Mouse (Mus musculus) embryo, embryonic 9.5 days (tissue): ENCODE data around the gene H6pd.

Experiments
- DNase-seq: peaks from one replicate; pipeline ENCODE4 v3.0.0-alpha.2; 2017; ENCODE audit errors: extremely low spot score

The H6pd gene

GRCm38 (mm10) chr4:149998786-149999509 is 9.9 kb downstream of the H6pd start:
- no peak for DNase-seq

GRCm38 (mm10) chr4:149997999-149998398 is 10.8 kb downstream of the H6pd start:
- no peak for DNase-seq

- no peak for DNase-seq
These were observed 12.4 kb downstream of the H6pd start for GRCm38 (mm10) chr4:149996440-149996839.

- no peak for DNase-seq
These were observed 12.9 kb downstream of the H6pd start for GRCm38 (mm10) chr4:149995911-149996310.

DNA sequence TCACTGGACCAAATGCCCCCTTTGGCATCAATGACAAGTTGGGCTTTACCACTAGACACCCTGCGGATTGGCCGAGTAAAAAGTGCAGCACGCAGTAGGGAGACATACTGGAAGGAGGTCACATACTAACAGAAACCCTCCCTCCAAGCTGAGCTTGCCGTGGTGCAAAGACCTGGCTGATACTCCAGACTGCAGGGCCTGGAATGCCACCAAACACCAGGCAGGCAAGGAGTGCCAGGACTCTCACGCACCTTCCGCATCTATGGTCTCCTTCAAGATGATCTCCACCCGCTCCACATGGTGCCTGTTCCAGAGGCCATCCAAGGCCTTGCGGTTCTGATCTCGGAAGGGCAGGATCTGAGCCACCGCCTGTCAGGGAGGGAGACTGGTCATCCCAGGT is 14.6 kb downstream of the H6pd start:
- no peak for DNase-seq

DNA sequence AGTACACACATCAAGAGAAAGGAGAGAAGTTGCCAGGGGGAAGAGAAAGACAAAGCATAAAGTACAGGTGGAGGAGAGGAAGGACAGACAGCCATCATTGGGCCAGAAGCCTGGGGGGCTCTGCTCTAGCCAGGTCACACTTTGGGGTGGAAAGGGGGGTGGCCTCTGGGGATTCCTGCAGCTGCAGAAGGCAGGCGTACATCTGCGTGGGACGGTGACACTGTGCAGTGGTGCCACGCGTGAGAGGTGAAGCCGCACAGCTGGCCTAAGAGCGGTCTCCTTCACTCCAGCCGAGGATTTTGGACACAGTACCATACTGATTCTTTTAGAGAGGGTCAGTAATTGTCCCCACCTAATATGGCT is 16.2 kb downstream of the H6pd start:
- DNase-seq, result no peak

- DNase-seq, result no peak
These were observed 16.8 kb downstream of the H6pd start for GRCm38 (mm10) chr4:149991755-149992669.

DNA sequence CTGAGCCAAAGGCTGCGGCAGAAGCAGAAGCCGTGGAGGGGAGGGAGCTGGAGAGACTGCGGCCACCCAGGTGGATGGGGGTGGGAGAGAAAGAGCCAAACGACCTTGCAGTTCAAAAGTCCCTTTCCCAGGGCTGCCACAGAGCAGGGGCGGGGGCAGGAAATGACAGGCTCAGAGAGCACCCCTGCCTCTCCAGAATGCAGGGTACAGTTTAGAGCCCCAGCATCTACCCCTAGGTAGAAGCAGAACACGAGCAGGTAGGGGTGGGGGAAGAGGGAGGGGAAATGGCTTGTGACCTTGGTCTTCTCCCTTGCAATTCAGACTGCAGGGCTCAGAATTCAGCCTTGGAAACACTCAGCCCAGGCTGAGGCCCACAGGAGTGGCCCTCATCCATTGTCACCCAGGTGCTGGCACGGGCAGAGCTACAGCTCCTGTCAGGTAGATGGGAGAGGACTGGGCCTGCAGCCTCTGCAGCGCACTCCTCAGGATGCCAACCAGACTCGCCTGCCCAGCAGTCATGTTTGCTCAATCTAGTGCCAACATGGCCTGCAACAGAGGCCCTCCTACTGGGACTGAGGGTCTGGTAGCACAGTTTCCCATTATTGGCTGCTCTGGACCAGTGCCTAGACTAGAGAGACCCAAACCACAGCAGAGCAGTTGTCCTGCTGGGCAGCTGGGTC is 17.7 kb downstream of the H6pd start:
- DNase-seq, result no peak

DNA sequence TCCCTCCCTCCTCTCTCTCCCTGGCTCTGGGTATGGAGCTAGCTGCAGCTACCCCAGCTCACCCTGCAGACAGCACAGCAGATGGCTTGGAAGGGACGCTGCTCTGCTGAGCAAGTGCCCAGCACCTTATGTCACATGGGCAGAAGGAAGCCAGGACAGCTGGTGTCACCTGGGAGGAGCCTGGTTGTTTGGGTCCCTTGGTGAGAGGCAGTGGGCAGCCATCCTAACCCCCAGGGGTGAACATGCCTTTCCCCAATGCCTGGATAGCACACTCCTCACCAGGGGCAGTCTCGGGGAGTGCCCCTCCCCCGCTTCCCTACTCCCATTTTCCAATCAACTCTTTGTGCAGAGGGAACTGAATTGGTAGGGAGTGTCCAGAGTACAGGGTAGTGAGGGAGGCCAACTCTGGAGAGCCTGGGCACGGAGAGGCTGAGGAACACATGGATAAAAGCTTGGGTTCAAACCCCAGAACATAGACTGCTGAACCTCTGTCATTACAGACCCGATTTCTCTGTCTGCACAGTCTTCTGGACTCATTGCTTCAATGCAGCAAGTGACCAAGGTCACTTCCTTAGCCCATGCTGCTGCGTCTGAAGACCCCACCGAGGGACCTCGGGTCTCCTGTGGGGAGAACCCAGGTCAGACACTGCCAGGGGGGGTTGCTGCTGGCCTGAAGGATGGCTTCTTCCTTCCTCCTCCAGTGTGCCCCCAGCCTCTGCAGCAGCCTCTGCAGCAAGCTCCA is 18.4 kb downstream of the H6pd start:
- peak; percentile 52 for DNase-seq

DNA sequence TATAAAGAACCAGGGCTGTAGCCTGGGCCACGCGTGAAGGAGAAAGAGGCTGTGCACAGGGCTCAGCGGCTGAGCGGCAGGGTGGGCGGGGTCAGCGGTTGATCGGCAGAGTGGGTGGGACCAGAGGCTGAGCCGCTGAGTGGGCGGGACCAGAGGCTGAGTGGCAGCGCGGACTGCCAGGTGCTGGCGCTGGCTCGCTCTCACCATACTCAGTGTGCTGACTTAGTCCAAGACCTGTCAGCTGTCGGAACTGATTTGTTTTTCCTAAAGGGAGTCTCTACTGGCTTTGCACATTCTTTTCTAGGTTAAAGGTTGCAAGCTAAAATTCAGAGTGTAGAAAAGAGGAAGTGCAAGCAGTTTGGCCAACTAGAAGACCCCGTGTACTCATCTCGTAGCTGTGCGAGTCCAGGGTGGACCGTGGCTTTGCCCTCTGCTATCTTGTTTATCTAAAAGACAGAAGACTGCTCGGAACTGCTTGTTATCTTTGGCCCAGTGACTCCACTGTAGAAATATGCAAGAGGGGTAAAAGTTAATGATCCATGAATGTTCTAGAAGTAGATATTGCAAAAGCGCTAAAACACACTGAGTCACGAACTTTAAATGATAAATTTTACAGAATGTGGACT is 19.8 kb downstream of the H6pd start:
- DNase-seq, result peak; percentile 84

GRCm38 (mm10) chr4:149988301-149988700 is 20.5 kb downstream of the H6pd start:
- DNase-seq, result no peak

GRCm38 (mm10) chr4:149986671-149987417 is 22.0 kb downstream of the H6pd start:
- DNase-seq, result no peak

- DNase-seq, result no peak
These were observed 24.7 kb downstream of the H6pd start for GRCm38 (mm10) chr4:149983921-149984645.

- no peak for DNase-seq
These were observed 26.7 kb downstream of the H6pd start for GRCm38 (mm10) chr4:149982154-149982553.

- DNase-seq, result peak; percentile 86
These were observed 29.0 kb downstream of the H6pd start for GRCm38 (mm10) chr4:149979819-149980308.

DNA sequence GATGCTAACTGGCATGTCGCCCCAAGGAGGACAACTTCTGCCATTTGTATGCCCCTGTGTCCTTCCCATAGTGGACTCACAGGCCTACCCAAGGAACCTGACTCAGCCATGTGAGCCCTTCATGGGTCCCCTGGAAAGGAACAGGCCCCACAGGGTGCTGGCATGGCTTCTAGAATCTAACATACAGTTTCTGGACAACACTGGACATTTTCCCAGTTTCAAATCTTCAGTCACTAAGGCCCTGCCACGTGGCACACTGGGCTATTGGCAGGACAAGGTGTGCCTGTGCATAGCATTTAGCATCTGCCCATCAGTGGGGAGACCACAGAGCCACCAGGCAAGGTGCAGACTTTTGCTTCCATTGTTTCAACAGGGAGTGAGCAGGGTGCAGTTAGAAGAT is 30.0 kb downstream of the H6pd start:
- no peak for DNase-seq

DNA sequence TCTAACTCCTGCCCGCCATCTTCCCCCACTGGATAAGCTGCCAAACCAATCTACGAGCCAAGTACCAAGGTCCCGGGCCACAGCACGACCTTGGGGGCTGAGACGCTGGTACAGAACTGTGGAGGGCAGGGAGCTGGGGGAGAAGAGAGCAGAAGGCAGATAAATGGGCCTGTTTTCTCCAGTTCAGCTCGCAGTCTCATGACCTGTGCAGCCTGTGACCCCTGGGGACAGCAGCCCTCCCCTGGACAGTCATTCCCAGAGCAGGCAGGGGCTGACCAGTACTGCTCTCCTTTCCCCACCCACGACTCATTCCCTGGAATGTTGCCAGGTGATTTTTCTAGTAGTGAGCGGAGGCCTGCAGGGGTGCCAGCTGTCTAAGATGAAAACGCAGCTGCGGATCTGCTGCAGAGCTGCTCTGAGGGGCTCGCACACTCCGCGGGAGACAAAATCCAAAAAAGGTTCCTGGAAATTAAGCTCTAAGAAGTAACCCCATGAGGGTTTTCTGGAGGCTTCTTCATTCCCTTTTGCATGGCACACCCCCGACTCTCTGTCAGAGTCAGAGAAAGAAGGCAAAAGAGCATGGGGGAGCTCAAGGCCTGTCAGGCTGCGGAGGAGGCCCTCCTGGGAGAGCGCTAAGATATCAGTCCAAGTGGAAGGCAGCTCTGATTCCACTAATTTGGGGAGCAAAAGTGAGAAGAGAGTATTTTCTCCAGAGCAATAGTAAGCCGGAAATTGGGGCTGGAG is 30.9 kb downstream of the H6pd start:
- DNase-seq, result no peak

GRCm38 (mm10) chr4:149977181-149977580 is 31.6 kb downstream of the H6pd start:
- DNase-seq, result no peak

GRCm38 (mm10) chr4:149975730-149976254 is 33.0 kb downstream of the H6pd start:
- no peak for DNase-seq
